Mouse (Mus musculus): ENCODE results near the gene Rock2. TPM values are rescaled to one million over a fixed set of nuclear protein-coding genes. Genes with fewer than 3 reads are reported as not detected.

Rock2 gene
- total RNA-seq, 2 experiments from 2014 or later = 55.8 to 57.9 TPM

- ATAC-seq (replicated peaks; ENCODE audit: low FRiP score, poor library complexity, severe bottlenecking) = no peak
Measured at GRCm38 (mm10) chr12:16869870-16870404, 24.8 kb upstream of the Rock2 start.

GRCm38 (mm10) chr12:16870405-16871068, 24.2 kb upstream of the Rock2 start:
- no peak for ATAC-seq (replicated peaks; ENCODE audit: low FRiP score, poor library complexity, severe bottlenecking)

- ATAC-seq (replicated peaks; ENCODE audit: low FRiP score, poor library complexity, severe bottlenecking) = no peak
Measured at GRCm38 (mm10) chr12:16872006-16872405, 22.7 kb upstream of the Rock2 start.

GRCm38 (mm10) chr12:16872926-16873464, 21.7 kb upstream of the Rock2 start:
- no peak for ATAC-seq (replicated peaks; ENCODE audit: low FRiP score, poor library complexity, severe bottlenecking)

GRCm38 (mm10) chr12:16873549-16873948, 21.1 kb upstream of the Rock2 start:
- no peak for ATAC-seq (replicated peaks; ENCODE audit: low FRiP score, poor library complexity, severe bottlenecking)

- ATAC-seq (replicated peaks; ENCODE audit: low FRiP score, poor library complexity, severe bottlenecking) = no peak
Measured at GRCm38 (mm10) chr12:16874086-16874485, 20.6 kb upstream of the Rock2 start.

GRCm38 (mm10) chr12:16875269-16875668, 19.4 kb upstream of the Rock2 start:
- no peak for ATAC-seq (replicated peaks; ENCODE audit: low FRiP score, poor library complexity, severe bottlenecking)

- ATAC-seq (replicated peaks; ENCODE audit: low FRiP score, poor library complexity, severe bottlenecking) = no peak
Measured at GRCm38 (mm10) chr12:16875678-16876077, 19.0 kb upstream of the Rock2 start.

GRCm38 (mm10) chr12:16876667-16877066, 18.0 kb upstream of the Rock2 start:
- ATAC-seq (replicated peaks; ENCODE audit: low FRiP score, poor library complexity, severe bottlenecking) = no peak

- no peak for ATAC-seq (replicated peaks; ENCODE audit: low FRiP score, poor library complexity, severe bottlenecking)
Measured at GRCm38 (mm10) chr12:16877141-16877540, 17.6 kb upstream of the Rock2 start.

GRCm38 (mm10) chr12:16877679-16878078, 17.0 kb upstream of the Rock2 start:
- no peak for ATAC-seq (replicated peaks; ENCODE audit: low FRiP score, poor library complexity, severe bottlenecking)

GRCm38 (mm10) chr12:16879369-16879768, 15.3 kb upstream of the Rock2 start:
- no peak for ATAC-seq (replicated peaks; ENCODE audit: low FRiP score, poor library complexity, severe bottlenecking)

- no peak for ATAC-seq (replicated peaks; ENCODE audit: low FRiP score, poor library complexity, severe bottlenecking)
Measured at GRCm38 (mm10) chr12:16880077-16880476, 14.6 kb upstream of the Rock2 start.

GRCm38 (mm10) chr12:16882442-16882841, 12.3 kb upstream of the Rock2 start:
- ATAC-seq (replicated peaks; ENCODE audit: low FRiP score, poor library complexity, severe bottlenecking) = no peak

GRCm38 (mm10) chr12:16883111-16883510, 11.6 kb upstream of the Rock2 start:
- no peak for ATAC-seq (replicated peaks; ENCODE audit: low FRiP score, poor library complexity, severe bottlenecking)

- ATAC-seq (replicated peaks; ENCODE audit: low FRiP score, poor library complexity, severe bottlenecking) = no peak
Measured at GRCm38 (mm10) chr12:16884534-16884933, 10.2 kb upstream of the Rock2 start.

GRCm38 (mm10) chr12:16886354-16886753, 8.3 kb upstream of the Rock2 start:
- no peak for ATAC-seq (replicated peaks; ENCODE audit: low FRiP score, poor library complexity, severe bottlenecking)

GRCm38 (mm10) chr12:16893039-16893438, 1.7 kb upstream of the Rock2 start:
- ATAC-seq (replicated peaks; ENCODE audit: low FRiP score, poor library complexity, severe bottlenecking) = no peak

- no peak for ATAC-seq (replicated peaks; ENCODE audit: low FRiP score, poor library complexity, severe bottlenecking)
Measured at GRCm38 (mm10) chr12:16893656-16894395, 869 bp upstream of the Rock2 start.

- ATAC-seq (replicated peaks; ENCODE audit: low FRiP score, poor library complexity, severe bottlenecking) = peak; percentile 60
Measured at GRCm38 (mm10) chr12:16895221-16895928, 680 bp downstream of the Rock2 start.
